Mouse (Mus musculus) left cerebral cortex, postnatal 10 days (tissue): Measurements from ENCODE around the gene Fbxl20. TPM values are rescaled to one million over a fixed set of nuclear protein-coding genes. Genes with fewer than 3 reads are reported as not detected.
"Not testable (repeated sequence)": the region's sequence is repeated elsewhere in the genome, so short reads cannot be mapped to it uniquely, and the experiment has no call there.

Experiments used
- DNase-seq, 2 experiments: peaks; one replicate each; pipeline ENCODE4 v3.0.0; 2021 to 2022; ENCODE audit warnings: low spot score in 2 of 2, mixed read lengths in 1 of 2; ENCODE audit errors: extremely low spot score in 1 of 2
- intact Hi-C: fragments of 180-260 bp; cut with DNase I; formaldehyde crosslinking; loops from one replicate; pipeline ENCODE4 v1.15.1; 2025
- total RNA-seq, 2 experiments: library from RNA; stranded (reverse); gene quantifications; 2 replicates each; pipeline ENCODE4 v1.2.3; 2021

Fbxl20 gene
- total RNA-seq: 10 to 100 TPM; 29.7 to 34.5 TPM

DNA sequence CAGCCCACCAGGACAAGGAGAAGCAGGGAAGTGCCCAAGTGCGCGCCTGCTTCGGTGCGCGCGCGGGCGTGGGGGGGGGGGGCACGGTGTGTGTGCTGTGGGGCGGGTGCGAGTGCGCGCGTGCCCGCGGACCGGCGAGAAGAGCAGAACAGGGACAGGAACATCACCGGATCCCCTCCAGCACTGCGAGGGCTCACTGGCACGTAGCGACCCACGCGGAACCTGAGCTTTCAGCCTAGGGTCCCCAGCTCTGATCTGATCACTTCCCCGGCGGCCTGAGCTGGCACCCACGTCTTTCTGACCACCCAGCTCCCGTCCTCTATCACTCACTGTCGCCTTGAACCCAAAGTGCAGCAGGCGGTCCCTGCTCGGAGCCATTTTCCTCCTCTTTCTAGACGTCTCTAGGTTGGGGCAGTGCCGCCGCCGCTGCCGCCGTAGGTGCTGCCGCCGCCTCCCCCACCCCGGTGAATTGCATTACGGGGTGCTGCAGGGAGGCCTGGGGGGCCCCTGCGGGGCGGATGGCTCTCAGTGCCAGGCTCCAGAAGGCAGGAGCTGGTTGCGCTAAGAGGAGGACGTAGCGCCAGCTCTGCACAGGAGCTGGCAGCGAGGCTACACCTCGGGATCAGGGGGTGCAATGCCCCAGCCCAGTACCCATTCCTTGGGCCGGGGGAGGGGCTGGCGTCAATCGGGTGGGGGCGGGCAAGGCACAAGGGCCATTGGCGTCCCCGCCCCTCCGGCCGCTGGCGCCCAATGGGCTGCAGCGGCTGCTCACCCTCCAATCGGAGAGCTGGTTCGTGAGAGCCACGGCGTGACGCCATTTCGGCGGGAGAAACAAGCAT is at the start of gene Fbxl20:
Gene Fbxl20, minus strand, starts transcription at position 618 of the 839 bp plus-strand sequence.
- intact Hi-C loops: no loop called here
- DNase-seq: peak; percentile 86 to 97

DNA sequence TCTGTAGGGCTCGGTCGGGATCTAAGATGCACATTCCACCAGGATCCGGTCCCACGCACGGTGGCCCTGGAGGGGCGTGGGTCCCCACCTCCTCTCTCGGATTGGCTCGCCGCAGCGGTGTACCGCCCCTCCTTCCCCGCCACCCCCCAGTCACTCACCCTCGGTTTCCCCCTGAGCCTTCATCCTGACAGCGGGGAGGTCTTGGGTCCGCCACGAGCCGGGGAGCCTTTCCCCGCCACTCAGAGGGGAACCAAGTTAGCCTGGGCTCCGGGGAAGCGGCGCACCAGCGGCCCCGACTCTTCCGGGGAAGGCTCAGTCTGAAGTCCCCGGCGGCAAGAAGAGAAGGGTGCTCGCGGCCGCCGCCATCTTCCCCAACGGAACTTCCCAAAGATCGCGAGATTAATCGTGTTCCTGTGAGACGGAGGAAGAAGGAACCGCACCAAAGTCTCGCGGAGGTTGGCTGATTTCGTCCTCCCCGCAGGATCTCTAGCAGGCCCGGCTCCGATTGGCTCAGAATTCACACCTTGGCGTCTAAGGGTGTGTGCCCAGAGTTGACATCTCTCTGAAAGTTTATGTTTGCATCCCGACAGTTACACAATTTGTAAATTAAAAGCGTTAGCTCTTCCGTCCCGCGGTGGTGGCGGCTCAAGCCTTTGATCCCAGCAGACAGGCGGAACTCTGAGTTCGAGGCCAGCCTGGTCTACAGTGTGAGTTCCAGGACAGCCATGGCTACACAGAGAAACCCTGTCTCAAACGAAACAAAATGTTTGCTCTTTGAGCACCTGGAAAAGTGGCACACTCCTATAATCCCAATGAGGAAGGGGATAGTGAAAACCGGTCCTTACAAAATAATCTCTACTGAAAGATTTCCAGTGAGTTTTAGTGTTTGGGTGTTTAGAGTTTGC is 43.0 kb upstream of the Fbxl20 start, which contains the start of gene Med1:
Gene Med1, minus strand, starts transcription at position 393 of the 905 bp plus-strand sequence.
- DNase-seq: peak; percentile 93 to 95
- intact Hi-C loops: no loop called here

DNA sequence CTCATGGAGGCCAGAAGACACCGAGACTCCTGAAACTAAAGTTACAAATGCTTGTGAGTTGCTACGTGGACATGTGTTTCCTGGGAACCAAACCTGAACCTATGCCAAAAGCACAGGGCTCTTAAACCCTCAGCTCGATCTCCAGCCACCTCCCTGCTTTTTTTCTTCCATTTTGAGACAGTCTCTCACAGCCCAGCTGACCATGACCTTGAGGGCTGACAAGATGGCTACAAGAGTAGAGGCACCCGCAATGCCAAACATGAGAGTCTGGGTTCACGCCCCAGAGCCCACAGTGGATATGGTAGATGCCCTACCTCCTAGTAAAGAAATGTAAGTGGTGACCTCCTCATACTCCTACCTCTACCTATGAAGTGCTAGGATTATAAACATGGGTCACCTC is 40.6 kb upstream of the Fbxl20 start:
- intact Hi-C loops: no loop called here
- DNase-seq: no peak

DNA sequence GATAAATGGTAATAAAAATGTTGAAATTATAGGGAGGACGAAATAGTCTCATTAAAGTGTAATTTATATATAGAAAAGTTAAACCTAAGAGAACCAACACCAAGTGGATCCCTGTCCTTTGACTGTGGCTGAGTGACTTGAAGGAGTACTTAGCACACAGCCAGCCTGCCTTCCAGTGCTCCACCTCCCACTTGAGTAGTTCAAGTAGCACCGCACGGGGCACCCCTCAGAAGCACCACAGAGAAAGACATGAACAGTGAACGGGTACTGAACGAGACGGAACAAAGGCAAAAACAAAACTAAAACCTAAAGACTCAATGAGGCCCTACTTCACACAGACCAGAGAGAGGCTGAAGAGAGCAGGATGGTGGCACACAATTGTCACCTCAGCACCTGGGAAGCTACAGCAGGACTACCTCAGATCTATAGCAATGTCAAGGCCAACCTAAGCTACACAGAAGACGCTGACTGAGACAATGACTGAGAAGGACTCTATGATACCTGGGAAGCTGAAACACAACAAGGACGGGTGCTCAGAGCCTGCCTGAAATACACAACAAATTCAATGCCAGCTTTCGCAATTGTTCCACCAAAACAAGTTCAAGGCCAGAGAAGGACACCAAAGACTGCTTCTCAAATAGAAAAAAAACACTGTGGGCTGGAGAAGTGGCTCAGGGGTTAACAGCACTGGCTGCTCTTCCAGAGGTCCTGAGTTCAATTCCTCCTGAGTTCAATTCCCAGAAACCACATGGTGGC is 37.6 kb upstream of the Fbxl20 start:
- no peak for DNase-seq
- intact Hi-C loops: no loop called here

DNA sequence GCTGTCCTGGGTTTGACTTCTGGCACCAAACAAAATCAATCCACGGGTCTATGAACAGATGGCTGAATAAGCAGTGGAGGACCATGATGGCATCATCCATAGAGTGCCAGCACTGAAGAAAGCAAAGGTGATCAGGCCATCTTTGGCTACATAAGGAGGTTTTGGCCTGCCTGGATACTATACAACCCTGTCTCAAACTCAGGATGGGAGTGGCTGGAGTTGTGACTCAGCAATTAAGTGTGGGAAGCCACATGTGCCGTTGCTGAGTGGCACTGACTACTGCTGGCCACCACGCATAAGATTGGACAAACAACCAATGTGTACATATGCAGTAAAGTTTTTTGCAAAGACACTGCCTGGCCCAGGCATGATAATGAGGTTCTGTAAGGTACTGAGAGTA is 31.9 kb upstream of the Fbxl20 start:
- intact Hi-C loops, DNase-seq: not testable (repeated sequence)

DNA sequence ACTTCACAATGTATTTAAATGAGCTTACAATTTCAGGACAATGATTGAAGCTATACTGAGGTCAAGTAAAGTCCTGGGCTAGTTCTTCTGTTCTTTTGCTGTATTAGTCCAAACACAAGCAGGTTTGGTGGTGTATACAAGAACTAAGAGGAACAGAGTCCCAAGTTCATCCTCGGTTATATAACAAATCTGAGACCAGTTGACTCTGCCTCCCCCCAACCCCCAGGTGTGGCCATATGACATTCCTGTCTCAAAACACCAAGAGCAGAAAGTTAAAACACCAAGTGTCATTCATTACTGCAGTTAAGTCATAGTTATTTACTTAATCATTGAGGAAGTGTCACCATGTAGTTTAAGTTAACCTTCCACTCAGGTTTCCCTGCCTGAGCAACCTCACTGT is 18.2 kb upstream of the Fbxl20 start:
- intact Hi-C loops: loop anchor here (5.0 kb wide), 2 partner anchors 64 to 71 kb away; no protein-coding TSS in a partner anchor
- no peak for DNase-seq

DNA sequence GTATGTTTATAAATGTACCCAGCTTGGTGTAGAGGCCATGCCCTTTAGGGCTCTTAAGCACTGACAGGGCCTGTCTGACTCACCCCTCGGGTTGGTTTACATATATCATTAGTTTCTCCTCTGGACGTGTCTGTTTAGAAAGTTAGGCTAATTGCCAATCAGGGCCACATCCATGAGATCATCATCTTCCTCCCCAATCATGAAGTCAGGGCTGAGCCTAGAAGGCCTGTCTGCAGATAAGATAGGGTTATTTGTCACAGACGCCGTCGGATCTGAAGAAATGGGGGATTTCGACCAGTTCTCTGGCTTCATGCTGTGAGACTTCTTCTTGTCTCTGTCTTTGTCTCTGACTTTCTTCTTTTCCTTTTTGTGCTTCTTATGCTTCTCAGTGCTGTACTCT is 4.9 kb upstream of the Fbxl20 start:
- intact Hi-C loops: no loop called here
- no peak for DNase-seq

DNA sequence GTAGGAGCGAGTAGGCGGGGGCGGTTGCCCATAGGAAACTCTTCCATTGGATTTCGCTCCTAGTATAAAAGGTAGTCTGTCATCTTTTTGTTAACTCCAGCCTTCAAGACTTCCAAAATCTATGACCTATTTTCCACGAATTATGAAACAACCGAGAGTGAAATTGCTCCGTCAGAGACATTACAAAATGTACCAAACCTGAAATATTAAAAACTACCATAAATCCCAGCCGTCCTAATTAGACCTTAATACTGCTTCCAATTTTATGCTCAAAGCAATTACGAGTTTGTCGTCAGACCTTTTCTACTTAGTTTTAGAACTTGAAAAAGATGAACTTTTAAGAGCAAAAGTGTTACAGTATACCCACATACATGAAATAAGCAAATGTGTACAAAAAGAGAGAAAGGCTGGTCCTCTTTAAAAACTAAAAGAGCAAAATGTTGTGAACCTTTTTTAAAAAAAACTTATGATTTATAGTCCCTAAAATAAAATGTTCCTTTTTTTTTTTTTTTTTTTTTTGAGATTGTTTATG is 488 bp upstream of the Fbxl20 start:
- DNase-seq: no peak
- intact Hi-C loops: no loop called here

DNA sequence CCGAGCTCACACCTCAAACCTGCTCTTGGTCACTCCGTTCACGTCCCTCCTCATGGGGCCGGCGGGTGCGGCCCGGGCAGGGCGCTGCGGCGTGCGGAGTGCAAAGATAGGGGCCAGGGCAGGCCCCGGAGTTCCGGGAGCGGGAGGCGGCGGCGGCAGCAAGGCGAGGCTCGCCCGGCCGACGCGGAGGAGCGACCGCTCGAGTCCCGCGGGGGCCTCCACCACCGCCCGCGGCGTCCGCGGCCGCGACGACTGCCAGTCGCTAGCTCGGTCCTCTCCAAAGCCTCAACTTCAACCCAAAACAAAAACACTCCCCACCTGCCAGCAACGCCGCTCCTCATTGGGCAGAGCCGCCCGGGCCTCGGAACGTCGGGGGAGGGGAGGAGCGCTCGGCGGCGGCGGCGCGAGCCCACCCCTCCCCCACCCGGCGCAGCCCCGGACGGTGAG is 876 bp downstream of the Fbxl20 start:
- intact Hi-C loops: no loop called here
- peak; percentile 92 to 95 for DNase-seq

DNA sequence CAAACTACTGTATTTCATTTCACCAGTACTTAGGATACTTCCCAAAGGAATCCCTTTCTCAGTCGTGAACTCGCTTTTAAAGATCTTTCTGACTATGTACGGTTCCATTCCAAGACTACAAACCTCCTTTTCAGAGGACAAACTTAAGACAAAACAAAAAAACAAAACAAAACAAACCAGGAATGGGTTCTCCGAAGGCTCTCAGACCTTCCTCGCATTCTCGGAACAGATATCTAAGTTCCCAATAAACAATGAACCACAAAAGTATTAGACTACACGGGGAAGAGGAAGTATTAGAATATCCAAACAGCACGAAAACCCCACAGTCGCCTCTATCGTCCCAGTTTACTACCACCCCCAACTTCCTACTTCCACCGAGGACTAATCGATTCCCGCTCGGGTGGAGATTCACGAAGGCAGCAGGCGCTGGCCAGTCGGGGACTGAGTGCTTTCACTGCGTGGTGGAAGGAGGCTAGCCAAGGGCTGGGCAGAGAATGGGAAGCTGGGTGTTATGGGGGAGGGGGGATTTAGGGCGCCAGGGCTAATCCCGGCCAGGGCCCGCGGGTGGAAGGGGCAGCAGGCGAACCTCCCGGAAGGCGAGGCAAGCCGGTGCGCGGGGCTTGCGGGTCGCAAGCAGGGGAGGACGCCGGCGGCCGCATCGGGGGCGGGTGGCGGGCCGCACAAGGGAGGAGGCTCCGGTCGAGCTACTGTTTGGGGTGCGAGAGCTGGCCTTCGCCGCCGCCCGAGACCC is 1.5 kb downstream of the Fbxl20 start:
- intact Hi-C loops: no loop called here
- peak; percentile 33 to 68 for DNase-seq

DNA sequence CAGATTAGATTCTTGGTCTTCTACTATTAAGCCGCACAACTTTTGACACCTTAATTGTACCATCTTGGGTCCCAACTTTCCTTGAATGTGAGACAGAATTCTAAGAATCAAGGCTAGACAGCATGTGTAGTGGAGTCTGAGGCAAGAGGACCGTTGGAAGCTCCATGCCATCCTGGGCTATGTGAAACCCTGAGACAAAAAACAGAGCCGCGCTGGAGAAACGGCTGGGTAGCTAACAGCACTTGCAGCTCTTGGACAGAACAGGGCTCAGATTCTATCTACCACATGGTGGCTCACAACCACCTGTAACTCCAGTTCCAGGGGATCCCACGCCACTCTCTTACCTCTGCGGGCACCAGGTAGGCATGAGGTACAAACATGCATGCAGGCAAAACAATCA is 4.3 kb downstream of the Fbxl20 start:
- DNase-seq: no peak
- intact Hi-C loops: no loop called here

DNA sequence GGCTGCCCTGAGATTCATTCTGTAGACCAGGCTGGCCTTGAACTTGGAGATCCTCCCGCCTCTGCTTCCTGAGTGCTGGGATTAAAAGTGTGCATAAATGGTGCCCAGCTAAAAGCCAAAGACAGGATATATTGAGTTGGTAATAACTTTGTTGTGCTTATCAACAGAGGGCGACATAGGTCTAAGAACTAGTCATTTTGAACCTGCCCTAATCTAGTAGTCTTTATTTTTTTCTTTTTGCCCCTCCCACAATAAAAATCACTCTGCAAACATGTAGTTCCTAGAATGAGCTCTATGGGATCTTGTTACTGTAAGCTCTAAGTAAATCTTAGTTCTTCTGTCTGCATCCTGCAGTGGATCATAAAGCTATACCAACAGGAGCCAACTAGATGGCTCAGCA is 7.7 kb downstream of the Fbxl20 start:
- intact Hi-C loops: no loop called here
- no peak for DNase-seq

DNA sequence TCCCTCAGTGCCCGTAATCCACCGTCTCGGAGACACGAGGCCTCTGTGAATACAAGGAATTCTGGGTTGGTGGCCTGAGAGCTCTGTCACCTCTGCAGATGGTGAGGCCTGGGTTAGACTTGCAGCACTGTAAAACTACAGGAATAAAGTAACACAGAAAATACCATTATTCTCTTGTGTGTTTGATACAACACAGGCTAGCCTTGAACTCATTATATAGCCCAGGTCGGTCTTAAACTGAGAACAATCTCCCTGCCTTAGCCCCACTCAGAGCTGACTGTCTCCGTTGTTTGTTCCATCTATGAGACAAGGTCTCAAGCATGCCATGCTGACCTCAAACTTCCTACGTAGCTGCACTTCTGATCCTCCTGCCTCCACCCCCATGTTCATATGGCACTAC is 11.3 kb downstream of the Fbxl20 start:
- DNase-seq: no peak
- intact Hi-C loops: no loop called here

DNA sequence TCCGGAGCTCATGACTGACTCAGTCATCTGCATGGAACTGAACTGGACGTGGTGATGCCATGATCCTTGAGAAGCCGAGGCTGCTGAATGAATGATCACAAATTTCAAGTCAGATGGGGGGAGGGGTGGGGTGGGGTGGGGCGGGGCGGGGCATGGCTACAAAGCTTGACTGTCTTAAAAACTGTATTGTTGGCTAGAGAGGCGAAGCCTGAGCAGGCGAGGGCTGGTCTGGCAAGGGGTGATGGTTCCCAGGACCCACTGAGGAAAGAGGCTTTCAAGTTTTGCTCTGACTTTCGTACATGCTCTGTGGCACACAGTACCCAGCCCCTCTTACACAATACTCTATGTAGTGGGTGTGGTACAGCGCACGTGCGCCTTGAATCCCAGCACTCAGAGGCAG is 12.4 kb downstream of the Fbxl20 start:
- no peak for DNase-seq
- intact Hi-C loops: no loop called here

DNA sequence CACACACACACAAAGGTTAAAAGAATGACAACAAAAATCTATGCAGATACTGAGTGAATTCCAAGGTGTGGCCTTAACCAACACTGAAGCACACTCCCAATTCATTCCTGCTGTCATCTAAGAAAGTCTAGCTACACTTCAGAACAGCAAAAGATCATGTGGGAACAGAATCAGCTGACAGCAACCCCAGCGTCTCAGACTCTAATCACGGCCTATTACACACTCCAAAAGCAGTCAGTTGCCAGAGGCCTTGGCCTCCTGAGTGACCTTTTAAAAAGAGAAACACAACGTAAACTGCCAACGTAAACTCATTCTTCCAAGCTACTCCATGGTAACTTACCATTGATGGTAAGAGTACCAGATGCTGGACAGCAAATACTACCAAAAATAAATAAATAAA is 15.3 kb downstream of the Fbxl20 start:
- DNase-seq: no peak
- intact Hi-C loops: no loop called here

DNA sequence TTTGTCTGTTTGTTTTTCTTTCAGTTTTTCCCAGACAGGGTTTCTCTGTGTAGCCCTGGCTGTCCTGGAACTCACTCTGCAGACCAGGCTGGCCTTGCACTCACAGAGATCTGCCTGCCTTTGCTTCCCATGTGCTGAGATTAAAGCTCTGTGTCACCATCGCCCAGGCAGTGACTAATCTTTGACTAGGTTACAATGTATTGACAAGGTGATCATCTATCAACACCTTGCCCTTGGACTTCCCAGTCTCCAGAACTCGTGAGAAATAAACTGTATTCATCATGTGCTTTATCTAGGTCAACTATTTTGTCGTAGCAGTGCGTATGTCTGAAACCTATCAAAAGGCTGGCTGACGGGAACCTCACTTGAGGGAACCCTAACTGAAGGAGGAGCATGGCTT is 26.8 kb downstream of the Fbxl20 start:
- intact Hi-C loops: no loop called here
- DNase-seq: no peak

DNA sequence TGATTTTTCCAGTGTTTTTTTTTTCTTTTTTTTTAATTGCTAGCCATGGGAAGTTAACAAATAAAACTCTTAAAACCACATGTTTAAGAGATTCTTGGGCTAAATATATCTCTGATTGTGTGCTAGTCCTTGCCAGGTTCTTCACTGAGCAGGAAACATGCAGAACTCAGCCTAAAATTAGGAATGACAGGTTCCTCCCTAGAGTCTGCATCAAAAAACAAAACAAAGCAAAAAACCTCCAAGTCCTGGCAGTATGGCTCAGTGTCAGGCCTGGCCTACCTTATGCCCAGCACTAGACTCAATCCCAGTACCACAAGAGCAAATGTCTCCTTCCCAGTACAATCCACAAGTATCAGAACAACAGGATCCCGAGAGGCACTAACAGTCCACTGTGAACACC is 35.8 kb downstream of the Fbxl20 start:
- DNase-seq: no peak
- intact Hi-C loops: loop anchor here (5.0 kb wide), 1 partner anchor 63 kb away; no protein-coding TSS in a partner anchor

DNA sequence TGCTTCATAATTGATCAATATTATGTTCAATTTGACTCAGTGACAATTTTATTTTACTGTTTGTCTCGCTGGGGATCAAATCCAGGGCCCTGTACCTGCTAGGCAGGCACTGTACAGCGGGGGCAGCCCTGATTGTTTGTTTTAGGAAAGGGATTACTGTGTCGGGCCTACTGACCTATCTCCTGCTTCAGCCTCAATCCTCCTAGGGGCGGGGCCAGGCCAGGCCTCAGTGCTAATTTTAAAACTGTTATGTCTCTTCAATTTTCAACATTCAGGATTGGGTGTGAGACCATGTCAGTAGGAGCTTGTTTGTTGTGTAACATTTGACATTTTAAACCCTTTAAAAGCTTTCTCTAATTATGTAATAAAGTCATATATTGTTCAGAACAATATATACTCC is 36.7 kb downstream of the Fbxl20 start:
- DNase-seq: no peak
- intact Hi-C loops: loop anchor here (5.0 kb wide), 1 partner anchor 64 kb away; no protein-coding TSS in a partner anchor
